Comparison of ENCODE assay signal across 8 mouse cellular contexts in the genomic region with DNA sequence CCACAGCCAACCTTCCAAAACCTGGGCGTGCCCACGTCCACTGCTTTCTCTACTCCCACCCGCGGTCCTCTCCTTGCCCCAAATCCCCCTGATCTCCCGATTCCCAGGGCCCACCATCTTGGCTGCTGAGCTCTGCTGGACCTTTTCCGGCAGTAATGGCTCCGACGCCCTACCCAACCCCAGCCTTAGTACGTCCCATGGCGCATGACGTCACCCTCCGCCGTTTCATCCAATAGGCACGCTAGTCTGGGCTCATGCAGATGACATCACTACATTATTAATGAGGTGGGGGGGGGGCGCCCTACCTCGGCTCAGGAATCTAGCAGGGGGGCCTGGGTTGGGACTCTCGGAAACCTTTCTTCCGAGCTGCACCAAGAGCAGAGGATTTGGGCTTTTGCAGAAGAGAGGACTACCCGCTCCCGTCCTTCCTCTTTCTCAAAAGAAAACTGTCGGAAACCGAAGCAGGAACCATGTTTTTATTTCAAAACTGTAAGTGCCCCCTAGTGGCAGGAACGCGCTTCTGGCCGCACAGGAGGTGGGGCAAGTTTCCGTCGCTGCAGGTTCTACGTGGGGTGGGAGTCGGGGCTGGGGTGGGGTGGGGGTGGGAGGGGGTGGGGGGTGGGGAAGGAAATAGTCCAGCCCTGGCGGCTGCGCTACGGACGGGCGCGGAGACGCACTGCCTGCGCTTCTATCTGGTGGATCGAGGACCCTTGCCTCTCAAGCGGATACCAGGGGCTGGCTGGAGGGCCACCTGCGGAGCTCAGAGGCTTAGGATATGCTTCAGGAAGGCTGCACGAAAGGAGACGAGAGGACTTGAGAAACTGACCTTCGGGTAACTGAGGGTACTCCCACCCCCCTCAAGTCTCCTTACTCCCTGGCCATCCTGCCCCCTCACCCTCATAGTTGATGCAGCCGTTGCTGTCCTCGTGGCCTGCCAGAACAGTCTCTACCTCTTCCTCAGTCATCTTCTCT. TPM values are rescaled to one million over a fixed set of nuclear protein-coding genes. Genes with fewer than 3 reads are reported as not detected.
DNase-seq lines count a peak whose midpoint lies in the region; ATAC-seq lines count a peak whose summit lies in the region.

TSS of gene Myl6 (minus strand) at position 451 of the 972 bp plus-strand sequence.

- H3K4me3 ChIP-seq in heart, embryonic 14.5 days (ENCODE audit: control insufficient read depth in 1 of 2, insufficient read depth in 1 of 2, low read depth in 1 of 2, low read length in 2 of 2) = peak within 1 kb of the TSS; percentile 84 to 97
- peak within 1 kb of the TSS; percentile 88 for H3K4me3 ChIP-seq in liver, embryonic 13.5 days (replicated peaks)
- peak within 1 kb of the TSS; percentile 73 for H3K4me3 ChIP-seq in stomach, embryonic 16.5 days (replicated peaks; ENCODE audit: low read length)

- DNase-seq in c-Kit-negative CD71-positive TER-119-positive erythroid progenitor cells, embryonic 14.5 days (ENCODE audit: low read depth, low spot score) = peak; percentile 97
- DNase-seq in fibroblast of lung, adult 2 months (ENCODE audit: low read depth) = peak; percentile 93
- peak; percentile 99 for DNase-seq in kidney, postnatal 14 days
- peak; percentile 95 for DNase-seq in liver, embryonic 13.5 days
- DNase-seq in neural tube, embryonic 10.5 days (ENCODE audit: extremely low spot score, low spot score) = peak; percentile 97

- H3K9ac ChIP-seq in heart, embryonic 14.5 days (ENCODE audit: low read length) = peak within 1 kb of the TSS; percentile 97
- peak within 1 kb of the TSS; percentile 93 for H3K9ac ChIP-seq in liver, embryonic 13.5 days
- peak within 1 kb of the TSS; percentile 93 for H3K9ac ChIP-seq in stomach, embryonic 16.5 days (ENCODE audit: low read length)

- peaks cover 33% of the 10 kb centered on the region for H3K36me3 ChIP-seq in heart, embryonic 14.5 days (ENCODE audit: control insufficient read depth, insufficient read depth, low read length)
- H3K36me3 ChIP-seq in liver, embryonic 13.5 days = peaks cover 33% of the 10 kb centered on the region
- peaks cover 11% of the 10 kb centered on the region; the same call in 1 of the 2 replicates for H3K36me3 ChIP-seq in stomach, embryonic 16.5 days (ENCODE audit: control insufficient read depth, insufficient read depth, low read length)

- WGBS in heart, embryonic 14.5 days = under 1% methylated on average over 45 of the region's 45 CpGs
- under 1% methylated on average over 45 of the region's 45 CpGs for WGBS in liver, embryonic 13.5 days (ENCODE audit: insufficient replicate concordance)
- WGBS in stomach, embryonic 16.5 days = under 1% methylated on average over 45 of the region's 45 CpGs

- H3K9me3 ChIP-seq in heart, embryonic 14.5 days (ENCODE audit: control insufficient read depth, low read length) = no peaks in the 10 kb centered on the region
- H3K9me3 ChIP-seq in liver, embryonic 13.5 days (replicated peaks) = no peaks in the 10 kb centered on the region
- H3K9me3 ChIP-seq in stomach, embryonic 16.5 days (replicated peaks; ENCODE audit: control insufficient read depth, low read length) = no peaks in the 10 kb centered on the region

- peak; percentile 84 for ATAC-seq in CD4-positive, CD25-positive, alpha-beta regulatory T cell, adult 4 months
- ATAC-seq in heart, embryonic 14.5 days (ENCODE audit: insufficient number of reproducible peaks, insufficient read depth, low FRiP score, low read depth) = peak; percentile 89
- ATAC-seq in liver, embryonic 13.5 days (ENCODE audit: low read depth) = peak; percentile 87
- ATAC-seq in stomach, embryonic 16.5 days (ENCODE audit: insufficient read depth, low FRiP score) = peak; percentile 92

- H3K4me2 ChIP-seq in heart, embryonic 14.5 days (ENCODE audit: low read length) = peak within 1 kb of the TSS; percentile 83
- H3K4me2 ChIP-seq in liver, embryonic 13.5 days = peak within 1 kb of the TSS; percentile 93
- peak within 1 kb of the TSS; percentile 81 for H3K4me2 ChIP-seq in stomach, embryonic 16.5 days (ENCODE audit: low read depth, low read length)

- H3K27me3 ChIP-seq in heart, embryonic 14.5 days (ENCODE audit: control insufficient read depth, insufficient read depth, low read length) = no peaks in the 10 kb centered on the region
- no peaks in the 10 kb centered on the region for H3K27me3 ChIP-seq in liver, embryonic 13.5 days
- no peaks in the 10 kb centered on the region for H3K27me3 ChIP-seq in stomach, embryonic 16.5 days (ENCODE audit: control insufficient read depth, insufficient read depth, low read length)

- peak within 1 kb of the TSS; percentile 98 for H3K27ac ChIP-seq in heart, embryonic 14.5 days (replicated peaks in 1 of 2; ENCODE audit: control insufficient read depth in 1 of 2, insufficient read depth in 1 of 2, low read depth in 2 of 2, low read length in 2 of 2)
- peak within 1 kb of the TSS; percentile 91 for H3K27ac ChIP-seq in liver, embryonic 13.5 days
- peak within 1 kb of the TSS; percentile 99 for H3K27ac ChIP-seq in stomach, embryonic 16.5 days (ENCODE audit: low read length)

- H3K4me1 ChIP-seq in heart, embryonic 14.5 days (ENCODE audit: control insufficient read depth in 2 of 2, insufficient read depth in 2 of 2, low read length in 2 of 2) = peaks cover 40 to 66% of the 10 kb centered on the region in 2 experiments
- peaks cover 68% of the 10 kb centered on the region for H3K4me1 ChIP-seq in liver, embryonic 13.5 days (replicated peaks)
- H3K4me1 ChIP-seq in stomach, embryonic 16.5 days (ENCODE audit: control insufficient read depth, insufficient read depth, low read length) = peaks cover 42% of the 10 kb centered on the region

RNA-seq across cellular contexts. Expression of gene Myl6, which starts in this region (rescaled TPM):
- polyA plus RNA-seq in CD4-positive, CD25-positive, alpha-beta regulatory T cell, adult 4 months (2017; shearing (Covaris generic)) = 100 to 1,000 TPM; 937 to 954 TPM
- 1,060 and 1,246 TPM in 2 replicates for polyA plus RNA-seq in heart, embryonic 14.5 days (2014; fragmentation: Nextera tagmentation; extraction: Ambion mirVana)
- 498 and 524 TPM in 2 replicates for polyA plus RNA-seq in liver, embryonic 13.5 days (2015; fragmentation: Nextera tagmentation; extraction: Ambion mirVana)
- polyA plus RNA-seq in stomach, embryonic 16.5 days (2015; fragmentation: Nextera tagmentation; extraction: Ambion mirVana) = 2,126 and 2,216 TPM in 2 replicates

Comparison
In these comparisons a context has a peak if more than half of its experiments do, and no peak if none do; other contexts are left out.
1. Peak in every context shown above with its lines: DNase-seq, ATAC-seq, H3K4me3 ChIP-seq and H3K27ac ChIP-seq.